Mouse (Mus musculus): ENCODE measurements around the gene 4921530L21Rik.

DNA sequence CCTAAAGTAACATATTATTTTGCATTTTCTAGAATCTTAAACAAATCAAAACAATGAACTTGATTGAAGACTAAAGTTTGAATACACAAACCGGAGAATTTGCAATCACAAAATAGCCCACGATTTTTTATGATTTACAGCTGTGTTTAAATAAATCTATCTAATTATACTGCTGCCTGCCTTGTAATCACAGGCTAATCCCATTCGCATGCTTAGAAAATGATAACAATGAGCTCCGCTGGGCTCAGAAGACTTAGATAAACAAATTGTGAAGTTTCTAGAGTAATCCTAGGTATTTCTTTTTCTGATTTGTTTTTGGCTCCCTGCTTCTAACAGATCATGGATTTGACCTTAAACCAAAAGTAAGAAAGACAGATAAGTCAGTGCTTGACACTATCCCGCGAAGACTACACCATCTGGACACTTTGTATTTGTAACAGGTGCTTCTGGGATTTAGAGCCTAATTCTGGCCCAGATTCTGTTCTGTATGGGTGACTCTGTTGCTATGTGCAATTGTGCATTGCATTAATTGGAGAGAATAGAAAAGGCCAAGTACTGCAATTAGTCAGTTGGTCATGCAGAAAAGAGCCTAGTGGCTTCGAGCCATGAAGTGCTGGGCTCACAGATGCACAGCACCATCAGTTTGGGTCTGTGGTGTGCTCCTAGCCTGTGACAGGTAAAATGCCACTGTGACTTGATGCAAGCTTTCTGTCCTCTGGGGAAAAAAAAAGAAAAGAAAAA lies 15.2 kb upstream of the 4921530L21Rik start:
- no peak for TF ChIP-seq CTCF (IDR thresholded peaks at IDR 0.05; ENCODE audit: borderline replicate concordance, insufficient read depth, low read depth, low read length)
- no peak for TF ChIP-seq POLR2A (IDR thresholded peaks at IDR 0.05; ENCODE audit: borderline replicate concordance, insufficient read depth, low read length)
